Mouse (Mus musculus) liver, adult 2 months (tissue): ENCODE measurements around the gene Ubac2.

Experiments
- CTCF ChIP-seq: fragments of 200-500 bp; IDR thresholded peaks from 2 replicates; pipeline ENCODE4 v1.5.1; 2011; ENCODE audit warnings: low read depth, low read length, control low read depth
- POLR2A ChIP-seq: fragments of 200-500 bp; IDR thresholded peaks from 2 replicates; pipeline ENCODE4 v1.6.1; 2011; ENCODE audit warnings: low read length, control low read depth; ENCODE audit not compliant: insufficient read depth; ENCODE audit errors: extremely low read depth

- TF ChIP-seq POLR2A: no peak
- TF ChIP-seq CTCF: no peak
Measured at GRCm38 (mm10) chr14:121983009-121983933, 104.9 kb downstream of the Ubac2 start.
